Mouse (Mus musculus) ES-CJ7 (cell line): ENCODE data around the gene Gjb5.

Experiments
- DNase-seq: peaks from one replicate; pipeline ENCODE4 v3.0.0; 2011; ENCODE audit warnings: low read depth, low spot score

Gjb5 gene

GRCm38 (mm10) chr4:127358018-127358417 lies at the start of gene Gjb5:
Gene Gjb5, minus strand, starts transcription at chr4:127358181.
- DNase-seq: peak; percentile 80

GRCm38 (mm10) chr4:127402614-127403013 lies 44.6 kb upstream of the Gjb5 start:
- no peak for DNase-seq

- no peak for DNase-seq
Observed at GRCm38 (mm10) chr4:127402166-127402565, 44.2 kb upstream of the Gjb5 start.

- DNase-seq: no peak
Observed at GRCm38 (mm10) chr4:127400165-127401145, 42.5 kb upstream of the Gjb5 start.

DNA sequence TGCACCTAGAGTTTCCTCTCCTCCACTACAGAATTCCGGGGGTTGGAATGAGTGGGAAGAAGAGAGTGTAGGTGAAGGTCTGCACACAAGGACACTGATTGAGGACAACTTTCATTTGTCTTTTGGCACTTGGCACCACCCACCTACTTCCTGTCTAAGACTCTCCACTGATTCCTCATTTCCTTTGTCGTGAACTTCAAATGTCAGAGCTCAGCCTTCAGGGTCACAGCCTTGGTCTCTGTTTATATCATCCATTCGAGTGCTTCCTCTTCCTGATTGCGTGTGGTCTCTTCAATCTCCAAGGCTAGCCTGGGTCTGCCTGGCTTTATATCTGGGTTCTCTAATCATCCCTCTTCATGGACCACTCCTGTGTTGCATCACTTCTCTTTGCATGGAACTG lies 37.6 kb upstream of the Gjb5 start:
- DNase-seq: no peak

DNA sequence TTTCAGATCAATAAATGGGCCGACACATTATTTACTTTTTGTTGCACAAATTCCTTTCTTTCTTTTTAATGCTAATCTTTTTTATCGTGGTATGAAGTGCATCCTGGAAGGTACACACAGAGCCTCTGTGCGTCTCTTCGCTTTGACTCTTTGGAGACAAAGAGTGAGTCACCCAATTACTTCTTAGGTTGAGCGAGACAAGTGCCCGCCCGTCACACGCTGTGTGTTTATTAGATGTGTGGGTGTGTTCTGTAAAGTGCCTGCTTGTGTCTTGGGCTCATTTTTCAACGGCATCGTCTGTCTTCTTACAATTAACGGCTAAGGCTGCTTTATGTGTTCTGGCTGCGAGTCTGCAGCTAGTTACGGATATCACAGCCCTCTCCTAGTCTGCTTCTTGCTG lies 31.7 kb upstream of the Gjb5 start:
- DNase-seq: no peak

DNA sequence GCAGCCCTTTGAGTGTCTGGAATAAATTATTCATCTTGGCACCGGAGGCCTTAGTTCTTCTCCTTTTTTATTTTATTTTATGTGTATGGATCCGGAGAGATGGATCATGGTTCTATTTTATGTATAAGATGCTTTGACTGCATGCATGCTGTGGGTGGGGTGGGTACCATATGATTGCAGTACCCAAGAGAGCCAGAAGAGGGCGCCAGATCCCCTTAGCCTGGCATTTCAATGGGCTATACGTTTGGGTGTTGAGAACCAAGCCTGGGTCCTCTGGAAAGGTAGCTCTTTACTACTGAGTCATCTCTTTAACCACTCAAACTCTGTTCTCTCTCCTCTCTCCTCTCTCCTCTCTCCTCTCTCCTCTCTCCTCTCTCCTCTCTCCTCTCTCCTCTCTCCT lies 19.4 kb upstream of the Gjb5 start:
- DNase-seq: peak; percentile 60

GRCm38 (mm10) chr4:127375541-127376177 lies 17.7 kb upstream of the Gjb5 start:
- DNase-seq: no peak

DNA sequence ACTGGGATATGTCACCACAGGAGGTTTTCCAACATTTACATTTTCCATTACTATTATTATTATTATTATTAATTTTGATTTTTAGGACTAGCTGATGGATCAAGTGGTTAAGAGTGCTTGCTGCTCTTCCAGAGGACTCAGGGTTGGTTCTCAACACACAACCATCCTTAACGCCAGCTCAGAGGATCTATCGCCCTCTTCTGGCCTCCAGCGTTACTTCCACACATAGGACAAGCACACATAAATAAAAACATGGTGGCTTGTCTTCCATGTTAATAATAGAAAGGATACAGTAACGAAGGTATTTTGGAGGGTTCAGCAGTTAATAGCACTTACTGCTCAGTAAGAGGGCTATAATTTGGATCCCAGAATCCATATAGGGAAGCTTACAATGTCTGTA lies 16.7 kb upstream of the Gjb5 start:
- DNase-seq: peak; percentile 68

- no peak for DNase-seq
Observed at GRCm38 (mm10) chr4:127373491-127373890, 15.5 kb upstream of the Gjb5 start.

GRCm38 (mm10) chr4:127371546-127371945 lies 13.6 kb upstream of the Gjb5 start:
- no peak for DNase-seq

DNA sequence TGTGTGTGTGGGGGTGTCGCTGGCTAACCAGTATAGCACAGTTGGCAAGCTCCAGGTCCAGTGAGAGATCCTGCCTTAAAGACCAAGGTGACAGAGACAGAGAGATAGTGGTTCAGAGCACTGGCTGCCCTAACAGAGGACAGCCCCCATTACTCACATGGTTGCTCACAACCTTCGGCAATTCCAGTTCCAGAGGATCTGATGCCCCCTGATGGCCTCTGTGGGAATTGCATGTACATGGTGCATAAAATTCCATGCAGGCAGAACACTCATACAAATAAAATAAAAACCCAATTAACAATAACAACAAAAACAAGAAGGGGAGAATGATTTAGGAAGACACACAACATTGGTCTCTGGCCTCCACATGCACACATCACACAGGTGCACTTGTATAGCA lies 12.5 kb upstream of the Gjb5 start:
- peak; percentile 72 for DNase-seq

DNA sequence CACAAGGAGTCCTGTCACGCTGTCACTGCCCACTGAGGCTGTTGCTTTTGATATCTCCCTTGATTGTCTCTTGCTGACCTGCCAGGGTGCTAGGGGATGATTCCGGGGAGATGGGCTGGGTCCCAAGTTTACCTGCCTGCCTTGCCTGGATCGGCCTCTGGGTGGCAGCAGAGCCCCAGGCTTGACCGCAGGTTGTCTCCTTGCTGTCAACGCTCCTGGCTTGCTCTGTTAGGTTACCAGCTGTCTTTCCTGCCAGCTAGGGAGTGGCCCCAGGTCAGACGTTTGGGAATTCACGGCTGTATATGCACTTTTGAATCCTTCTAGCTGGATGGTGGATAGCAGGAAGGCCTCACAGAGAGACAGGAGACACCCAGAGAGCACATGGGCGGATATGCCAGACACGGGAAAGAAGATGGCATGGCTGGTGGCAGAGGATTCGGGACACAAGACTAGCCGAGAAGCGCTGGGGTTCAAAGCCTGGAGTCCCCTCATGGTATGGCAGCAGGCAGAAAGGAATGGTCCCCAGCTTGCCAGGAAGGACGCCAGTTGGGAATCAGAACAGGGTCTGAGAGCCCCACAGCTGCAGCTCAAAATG lies 10.5 kb upstream of the Gjb5 start:
- peak; percentile 78 for DNase-seq

- no peak for DNase-seq
Observed at GRCm38 (mm10) chr4:127365834-127366233, 7.9 kb upstream of the Gjb5 start.

GRCm38 (mm10) chr4:127365433-127365832 lies 7.5 kb upstream of the Gjb5 start:
- DNase-seq: peak; percentile 88

DNA sequence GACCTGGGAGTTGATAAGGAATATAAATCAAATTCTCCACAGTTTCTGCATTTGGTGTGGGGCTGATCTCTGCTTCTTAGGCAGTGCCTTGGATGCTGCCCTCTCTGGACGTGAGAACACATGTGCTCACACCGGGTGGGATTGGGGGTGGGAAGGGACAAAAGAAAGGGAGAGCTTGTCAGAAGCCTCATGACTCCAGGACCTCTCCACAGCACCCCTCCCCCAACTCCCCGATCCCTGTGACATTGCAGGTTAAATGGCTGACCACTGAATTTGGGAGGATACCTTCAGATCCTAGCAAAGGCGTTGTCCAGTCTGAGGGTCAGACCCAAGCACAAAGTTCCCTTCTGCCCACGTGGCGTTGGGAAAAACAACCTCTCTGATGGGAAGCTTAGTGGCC lies 6.5 kb upstream of the Gjb5 start:
- DNase-seq: peak; percentile 76

DNA sequence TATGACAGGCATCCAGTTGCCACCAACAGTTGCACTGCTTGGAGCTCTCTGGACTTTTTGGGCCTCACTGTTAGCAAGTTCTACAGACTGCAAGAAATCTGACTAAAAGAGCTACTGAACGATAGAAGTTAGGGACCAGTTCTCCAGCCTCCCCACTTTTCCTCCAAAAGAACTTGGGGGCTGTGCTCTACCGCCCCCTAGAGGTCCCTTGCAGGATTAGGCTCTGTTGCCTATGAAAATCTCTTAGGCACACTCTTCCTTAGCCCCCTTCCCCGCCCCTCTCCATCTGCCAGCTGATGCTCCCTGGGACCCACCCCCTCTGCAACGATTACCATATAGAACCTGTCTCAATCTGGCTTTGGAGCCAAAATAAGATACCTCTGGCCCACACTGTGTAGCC lies 5.3 kb upstream of the Gjb5 start:
- peak; percentile 82 for DNase-seq

DNA sequence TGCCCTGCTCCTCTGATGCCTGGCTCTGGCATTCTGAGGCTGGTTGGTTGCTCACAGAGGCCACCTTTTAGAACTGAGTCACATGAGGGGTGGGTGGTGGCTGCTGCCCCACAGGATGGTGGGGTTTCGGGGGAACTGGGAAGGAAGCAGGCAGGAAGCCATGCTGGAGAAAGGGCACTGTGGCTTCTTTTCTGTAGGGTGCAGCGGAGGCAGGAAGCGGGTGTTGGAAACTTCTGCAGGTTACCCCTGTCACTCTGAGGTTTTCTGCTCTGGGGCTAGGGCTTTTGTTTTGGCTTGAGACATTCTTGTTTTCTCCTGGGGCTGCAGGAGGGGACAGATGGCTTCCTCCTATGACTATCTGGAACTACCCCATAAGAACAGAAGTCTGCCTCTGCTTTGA lies 4.5 kb upstream of the Gjb5 start:
- DNase-seq: no peak

- no peak for DNase-seq
Observed at GRCm38 (mm10) chr4:127354506-127355485, 3.2 kb downstream of the Gjb5 start.

- DNase-seq: no peak
Observed at GRCm38 (mm10) chr4:127353951-127354438, 4.0 kb downstream of the Gjb5 start, which contains the start of gene Gjb4. Gene Gjb4, minus strand, starts transcription at chr4:127354081.

DNA sequence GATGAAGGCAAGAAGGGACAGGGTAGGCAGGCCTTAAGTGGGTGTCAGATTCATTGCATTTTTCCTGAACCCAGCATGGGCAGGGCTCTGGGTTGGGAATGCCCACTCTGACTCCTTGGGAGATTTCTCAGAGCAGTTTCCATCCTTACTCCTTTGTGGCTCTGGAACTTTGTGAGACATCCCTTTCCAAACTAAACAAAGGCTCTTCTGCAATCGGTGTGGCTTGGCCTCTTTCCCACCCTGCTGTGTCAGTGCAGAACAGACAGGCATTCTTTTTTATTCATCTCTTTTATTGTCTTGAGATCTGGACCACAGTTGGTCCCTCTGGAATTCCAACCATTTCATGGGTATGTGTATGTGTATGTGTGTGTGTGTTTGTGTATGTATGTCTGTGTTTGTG lies 5.4 kb downstream of the Gjb5 start:
- DNase-seq: no peak
